Mouse (Mus musculus) limb, embryonic 13.5 days (tissue): Measurements from ENCODE around the gene Cflar. TPM values are rescaled to one million over a fixed set of nuclear protein-coding genes. Genes with fewer than 3 reads are reported as not detected.
"Not testable (repeated sequence)": the region's sequence is repeated elsewhere in the genome, so short reads cannot be mapped to it uniquely, and the experiment has no call there.

ENCODE experiments used
- ATAC-seq: fragments of 200-750 bp; cut with Nextera tagmentation; 2 replicates; pipeline ENCODE4 v1.8.0; 2017; ENCODE audit warnings: low read depth, moderate number of reproducible peaks, moderate TSS enrichment; ENCODE audit not compliant: low FRiP score
- H3K27ac ChIP-seq: fragments of 300-500 bp; sonication (generic); 2 replicates; pipeline ENCODE4 v1.5.1; 2015; ENCODE audit warnings: inconsistent platforms, mild to moderate bottlenecking, moderate library complexity
- H3K27me3 ChIP-seq: fragments of 300-500 bp; sonication (generic); 2 replicates; pipeline ENCODE4 v1.6.1; 2015; ENCODE audit warnings: mild to moderate bottlenecking, inconsistent platforms
- H3K36me3 ChIP-seq: fragments of 300-500 bp; sonication (generic); 2 replicates; pipeline ENCODE4 v1.6.1; 2015; ENCODE audit warnings: inconsistent platforms, mild to moderate bottlenecking, moderate library complexity
- H3K4me1 ChIP-seq: fragments of 300-500 bp; sonication (generic); 2 replicates; pipeline ENCODE4 v1.6.1; 2015; ENCODE audit warnings: inconsistent platforms
- H3K4me2 ChIP-seq: fragments of 300-500 bp; sonication (generic); replicated peaks from 2 replicates; pipeline ENCODE4 v1.6.1; 2015; ENCODE audit warnings: inconsistent platforms, mild to moderate bottlenecking, moderate library complexity
- H3K4me3 ChIP-seq: fragments of 300-500 bp; sonication (generic); 2 replicates; pipeline ENCODE4 v1.5.1; 2015; ENCODE audit warnings: moderate library complexity, mild to moderate bottlenecking, inconsistent platforms
- H3K9ac ChIP-seq: fragments of 300-500 bp; sonication (generic); 2 replicates; pipeline ENCODE4 v1.6.1; 2015; ENCODE audit warnings: mild to moderate bottlenecking, inconsistent platforms
- H3K9me3 ChIP-seq: fragments of 300-500 bp; sonication (generic); 2 replicates; pipeline ENCODE4 v1.6.1; 2016; ENCODE audit warnings: inconsistent platforms
- WGBS: fragments of 180-500 bp; shearing (Covaris S2); methylation state at CpG from one replicate; pipeline ENCODE4 v1.1.7; 2015; 5-methylcytosine and 5-hydroxymethylcytosine counted together
- polyA plus RNA-seq: library from polyadenylated mRNA; unstranded; fragments of >200 nt; fragmentation: Nextera tagmentation; extraction: Ambion mirVana; gene quantifications from 2 replicates; pipeline ENCODE4 v1.2.1, GENCODE M21; 2015

The Cflar gene
- polyA plus RNA-seq, 1 experiment from 2014 or later = 35.3 TPM

- 54% methylated on average over 5 of the region's 5 CpGs for WGBS
- Histone ChIP-seq H3K9me3 (no peaks in the 10 kb centered on the region), H3K36me3 (peaks cover 87% of the 10 kb centered on the region), H3K4me2 (no peak overlapping the region), H3K27me3 (no peaks in the 10 kb centered on the region), H3K27ac (no peak overlapping the region), H3K4me1 (no peaks in the 10 kb centered on the region), H3K4me3 (no peak overlapping the region), H3K9ac (no peak overlapping the region)
- ATAC-seq = no peak
Measured at GRCm38 (mm10) chr1:58742571-58743021, 31.3 kb downstream of the Cflar start.

- peaks cover 88% of the 10 kb centered on the region for H3K36me3 ChIP-seq
Measured at GRCm38 (mm10) chr1:58743252-58743651, 31.9 kb downstream of the Cflar start.

DNA sequence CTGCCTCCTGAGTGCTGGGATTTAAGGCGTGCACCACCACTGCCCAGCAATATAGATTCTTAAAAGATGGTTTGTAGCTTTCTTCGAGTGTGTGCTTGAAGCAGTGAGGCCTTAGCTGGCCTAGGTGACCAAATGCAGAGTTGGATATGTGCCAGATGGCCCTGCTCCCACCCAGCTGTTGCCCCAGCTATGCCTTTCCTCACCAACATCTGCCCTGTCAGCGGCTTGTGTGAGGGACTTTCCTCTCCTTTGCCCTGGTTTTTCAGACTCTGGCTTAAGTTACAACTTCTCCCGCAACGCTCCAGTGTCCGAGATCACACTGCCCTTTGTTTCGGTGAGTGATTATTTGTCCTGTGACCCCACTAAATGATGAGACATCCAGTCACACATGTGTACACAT, 33.3 kb downstream of the Cflar start:
- no peak overlapping the region for H3K9ac ChIP-seq
- H3K36me3 ChIP-seq = peaks cover 93% of the 10 kb centered on the region
- H3K4me2 ChIP-seq = no peak overlapping the region
- H3K27ac ChIP-seq = no peak overlapping the region
- no peak overlapping the region for H3K4me3 ChIP-seq
- ATAC-seq = no peak
- WGBS = 87% methylated on average over 7 of the region's 7 CpGs
- H3K9me3 ChIP-seq = no peaks in the 10 kb centered on the region
- H3K27me3 ChIP-seq = no peaks in the 10 kb centered on the region
- H3K4me1 ChIP-seq = no peaks in the 10 kb centered on the region

More at GRCm38 (mm10) chr1:58743252-58743651, 31.9 kb downstream of the Cflar start:
- Histone ChIP-seq H3K27me3 (no peaks in the 10 kb centered on the region), H3K9me3 (no peaks in the 10 kb centered on the region), H3K4me3 (no peak overlapping the region), H3K27ac (no peak overlapping the region), H3K9ac (no peak overlapping the region), H3K4me1 (no peaks in the 10 kb centered on the region), H3K4me2 (no peak overlapping the region)
- 94% methylated on average over 6 of the region's 6 CpGs for WGBS
- no peak for ATAC-seq

GRCm38 (mm10) chr1:58746880-58747279, 35.6 kb downstream of the Cflar start:
- Histone ChIP-seq H3K4me1 (no peaks in the 10 kb centered on the region), H3K9ac (no peak overlapping the region), H3K4me2 (no peak overlapping the region), H3K27ac (no peak overlapping the region), H3K27me3 (no peaks in the 10 kb centered on the region), H3K9me3 (no peaks in the 10 kb centered on the region), H3K4me3 (no peak overlapping the region), H3K36me3 (peaks cover 72% of the 10 kb centered on the region)
- no peak for ATAC-seq
- WGBS = 79% methylated on average over 9 of the region's 9 CpGs

- Histone ChIP-seq H3K27ac (no peak overlapping the region), H3K9ac (no peak overlapping the region), H3K4me2 (no peak overlapping the region), H3K27me3 (no peaks in the 10 kb centered on the region), H3K36me3 (peaks cover 37% of the 10 kb centered on the region), H3K9me3 (no peaks in the 10 kb centered on the region), H3K4me3 (no peak overlapping the region), H3K4me1 (no peaks in the 10 kb centered on the region)
- 95% methylated on average over 3 of the region's 3 CpGs for WGBS
- ATAC-seq = no peak
Measured at GRCm38 (mm10) chr1:58759451-58759850, 48.1 kb downstream of the Cflar start.

DNA sequence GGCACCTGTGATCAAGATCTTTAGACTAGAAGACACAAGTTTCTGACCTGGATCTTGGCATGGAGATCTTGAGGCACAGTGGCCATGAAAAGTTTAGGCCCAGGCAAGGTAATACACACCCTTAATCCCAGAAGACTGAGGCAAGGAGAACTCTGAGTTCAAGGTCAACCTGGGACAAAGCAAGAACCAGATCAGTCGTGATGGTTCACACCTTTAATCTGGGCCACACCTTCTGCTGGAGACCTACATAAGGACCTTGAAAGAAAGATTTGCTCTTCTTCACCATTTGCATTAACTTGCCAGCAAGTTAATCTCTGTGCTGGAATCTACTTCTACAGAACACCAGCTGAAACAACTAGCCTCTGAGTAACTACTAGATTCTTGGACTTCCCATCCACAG, 49.3 kb downstream of the Cflar start:
- Histone ChIP-seq H3K9me3 (no peaks in the 10 kb centered on the region), H3K27ac (no peak overlapping the region), H3K36me3 (peaks cover 29% of the 10 kb centered on the region), H3K4me3 (no peak overlapping the region), H3K4me2 (no peak overlapping the region), H3K4me1 (no peaks in the 10 kb centered on the region), H3K9ac (no peak overlapping the region), H3K27me3 (no peaks in the 10 kb centered on the region)
- no peak for ATAC-seq
- 74% methylated on average over 1 of the region's 1 CpGs for WGBS

- peaks cover 21% of the 10 kb centered on the region for H3K36me3 ChIP-seq
- H3K4me1 ChIP-seq, H3K27ac ChIP-seq, H3K27me3 ChIP-seq, H3K9ac ChIP-seq, H3K4me2 ChIP-seq, H3K4me3 ChIP-seq, ATAC-seq, H3K9me3 ChIP-seq: not testable (repeated sequence)
- 76% methylated on average over 5 of the region's 5 CpGs for WGBS
Measured at GRCm38 (mm10) chr1:58761391-58762275, 50.3 kb downstream of the Cflar start.

DNA sequence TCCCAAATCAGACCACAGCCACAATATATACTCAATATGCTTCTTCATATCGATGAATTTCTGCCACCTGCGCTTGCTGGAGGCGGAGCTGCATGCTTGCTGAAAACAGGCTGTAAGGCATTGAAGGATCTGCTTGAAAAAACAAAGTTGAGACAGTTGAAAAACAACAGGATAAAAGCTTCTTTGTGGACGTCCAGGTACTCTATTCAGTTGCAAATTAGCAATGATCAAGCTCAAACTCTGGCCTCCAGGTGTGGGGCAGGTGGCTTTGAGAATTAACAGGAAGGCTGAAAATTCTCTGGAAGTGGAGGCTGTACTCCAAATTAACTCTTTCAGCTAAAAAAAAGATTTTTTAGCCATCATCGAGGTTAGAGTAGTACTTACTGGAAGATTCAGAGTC, 51.3 kb downstream of the Cflar start:
- Histone ChIP-seq H3K9ac (no peak overlapping the region), H3K4me3 (no peak overlapping the region), H3K9me3 (no peaks in the 10 kb centered on the region), H3K27ac (no peak overlapping the region), H3K4me1 (no peaks in the 10 kb centered on the region), H3K4me2 (no peak overlapping the region), H3K36me3 (peaks cover 18% of the 10 kb centered on the region), H3K27me3 (no peaks in the 10 kb centered on the region)
- ATAC-seq = no peak
- WGBS = 79% methylated on average over 5 of the region's 5 CpGs

DNA sequence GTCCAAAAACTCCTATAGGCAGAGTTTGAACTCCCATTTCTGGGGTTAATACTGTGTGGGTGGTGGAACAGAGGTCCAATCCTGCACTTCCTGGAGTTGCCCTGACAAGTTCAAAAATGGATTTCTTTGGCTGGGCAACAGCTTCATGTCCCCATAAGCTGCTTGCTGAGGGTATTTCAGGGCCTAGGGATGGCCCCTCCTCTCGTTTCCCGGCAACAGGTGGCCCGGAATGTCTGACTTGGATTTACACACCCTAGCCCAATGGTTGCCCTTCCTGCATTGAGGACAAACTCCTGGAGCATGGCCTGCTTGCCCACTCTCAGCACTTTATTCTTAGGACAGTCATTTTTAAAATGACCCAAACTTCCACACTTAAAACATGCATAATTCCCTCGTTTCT, 55.1 kb downstream of the Cflar start:
- H3K27ac ChIP-seq, H3K27me3 ChIP-seq, H3K9ac ChIP-seq, H3K4me2 ChIP-seq, H3K4me1 ChIP-seq, ATAC-seq, H3K9me3 ChIP-seq, H3K4me3 ChIP-seq, H3K36me3 ChIP-seq: not testable (repeated sequence)
- 85% methylated on average over 4 of the region's 4 CpGs for WGBS

GRCm38 (mm10) chr1:58769136-58769535, 57.8 kb downstream of the Cflar start:
- no peak overlapping the region for H3K9ac ChIP-seq
- no peak for ATAC-seq
- no peak overlapping the region for H3K4me3 ChIP-seq
- H3K27me3 ChIP-seq = no peaks in the 10 kb centered on the region
- H3K36me3 ChIP-seq = no peaks in the 10 kb centered on the region
- no peaks in the 10 kb centered on the region for H3K4me1 ChIP-seq
- no peak overlapping the region for H3K4me2 ChIP-seq
- no peaks in the 10 kb centered on the region for H3K9me3 ChIP-seq
- H3K27ac ChIP-seq = no peak overlapping the region

DNA sequence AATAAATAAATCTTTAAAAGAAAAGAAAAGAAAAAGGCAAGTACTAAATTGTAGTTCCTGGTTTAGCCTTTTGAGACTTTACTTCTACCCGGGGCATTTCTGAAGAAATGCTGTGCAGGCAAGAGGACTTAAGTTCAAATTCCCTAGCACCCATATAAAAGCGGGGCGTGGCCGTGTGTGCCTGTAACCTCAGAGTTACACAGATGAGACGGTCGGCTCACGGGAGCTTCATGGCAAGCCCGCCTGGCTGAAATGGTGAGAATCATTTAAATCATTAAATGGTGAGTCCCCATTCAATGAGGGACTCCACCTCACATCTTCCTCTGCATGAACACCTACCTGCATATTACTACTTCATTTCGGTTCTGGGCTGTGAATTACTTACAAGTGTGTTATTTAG, 58.4 kb downstream of the Cflar start:
- no peaks in the 10 kb centered on the region for H3K4me1 ChIP-seq
- no peaks in the 10 kb centered on the region for H3K36me3 ChIP-seq
- H3K27ac ChIP-seq = no peak overlapping the region
- no peaks in the 10 kb centered on the region for H3K9me3 ChIP-seq
- H3K4me2 ChIP-seq = no peak overlapping the region
- H3K4me3 ChIP-seq = no peak overlapping the region
- H3K9ac ChIP-seq = no peak overlapping the region
- H3K27me3 ChIP-seq = no peaks in the 10 kb centered on the region
- ATAC-seq = no peak
- WGBS = 45% methylated on average over 9 of the region's 9 CpGs

DNA sequence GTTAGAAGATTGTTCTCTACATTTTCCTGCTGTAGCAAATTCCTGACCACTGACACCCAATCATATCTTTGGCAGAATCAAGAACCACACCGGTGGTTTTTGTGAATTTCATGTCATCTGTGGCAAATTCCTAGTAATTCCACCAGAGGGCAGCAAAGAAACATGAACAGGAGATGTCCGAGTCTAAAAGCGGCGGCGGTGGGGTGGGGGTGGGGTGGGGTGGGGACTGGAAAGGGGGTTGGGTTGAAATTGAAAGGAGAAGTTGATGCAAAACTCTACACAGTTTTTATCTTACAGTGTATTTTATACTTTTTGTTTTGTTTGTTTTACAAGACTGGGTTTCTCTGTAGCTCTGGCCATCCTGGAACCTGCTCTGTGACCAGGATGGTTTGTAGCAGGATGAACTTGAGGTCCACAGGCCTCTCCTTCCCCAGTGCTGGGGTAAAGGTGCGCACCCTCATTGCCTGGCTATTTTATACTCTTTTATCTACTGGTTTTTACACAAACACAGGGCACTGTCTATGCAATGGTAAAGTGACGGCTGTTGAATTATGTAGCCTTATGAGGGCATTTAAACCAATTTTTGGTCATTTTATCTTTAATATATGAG, 58.9 kb downstream of the Cflar start:
- Histone ChIP-seq H3K9me3 (no peaks in the 10 kb centered on the region), H3K4me2 (no peak overlapping the region), H3K36me3 (no peaks in the 10 kb centered on the region), H3K9ac (no peak overlapping the region), H3K4me3 (no peak overlapping the region), H3K4me1 (no peaks in the 10 kb centered on the region), H3K27me3 (no peaks in the 10 kb centered on the region), H3K27ac (no peak overlapping the region)
- WGBS = 27% methylated on average over 7 of the region's 7 CpGs
- no peak for ATAC-seq
